Mouse (Mus musculus) lung, adult 2 months (tissue): ENCODE data around the gene Dcpp3.
"Not testable (repeated sequence)": the region's sequence is repeated elsewhere in the genome, so short reads cannot be mapped to it uniquely, and the experiment has no call there.

Source experiments
- CTCF ChIP-seq: fragments of 200-500 bp; IDR thresholded peaks from 2 replicates; pipeline ENCODE4 v1.5.1; 2011; ENCODE audit warnings: mild to moderate bottlenecking, low read length, control low read depth; ENCODE audit not compliant: insufficient read depth
- POLR2A ChIP-seq: fragments of 200-500 bp; IDR thresholded peaks from 2 replicates; pipeline ENCODE4 v1.6.1; 2011; ENCODE audit warnings: low read depth, mild to moderate bottlenecking, control low read depth, low read length, borderline replicate concordance; ENCODE audit errors: extremely low read depth

- TF ChIP-seq POLR2A, CTCF: not testable (repeated sequence)
These were observed 36.7 kb upstream of the Dcpp3 start, which contains the start of the genes Dcpp1 and Dcpp2 for GRCm38 (mm10) chr17:23880576-23880975.
